Comparison of ENCODE assay signal across 9 mouse cellular contexts in genomic region chr14:55271158-55271557, GRCm38 (mm10). TPM values are rescaled to one million over a fixed set of nuclear protein-coding genes. Genes with fewer than 3 reads are reported as not detected.
A peak's percentile ranks its signal among the peaks of the same experiment; 100 is the strongest.
DNase-seq lines count a peak whose midpoint lies in the region; ATAC-seq and TF ChIP-seq lines count a peak whose summit lies in the region.
"Had no signal": no experiment of that assay in that cellular context is flagged by ENCODE, and none has a peak within 500 bp of the region (broad histone marks: within the 10 kb centered on the region; RNA-seq: fewer than 3 reads in every experiment).

No protein-coding gene starts in this region.

- no peak overlapping the region for H3K4me3 ChIP-seq in limb, embryonic 11.5 days (ENCODE audit: low read depth, low read length)
- H3K4me3 ChIP-seq in limb, embryonic 10.5 days: no peak overlapping the region
- no peak overlapping the region for H3K4me3 ChIP-seq in kidney, embryonic 16.5 days (ENCODE audit: low read length)
- H3K4me3 ChIP-seq in limb, embryonic 14.5 days (replicated peaks; ENCODE audit: low read length): no peak overlapping the region
- H3K4me3 ChIP-seq: embryonic facial prominence, embryonic 12.5 days had no signal

- H3K27ac ChIP-seq in limb, embryonic 11.5 days (replicated peaks; ENCODE audit: low read depth, low read length): no peak overlapping the region
- H3K27ac ChIP-seq in limb, embryonic 10.5 days: no peak overlapping the region
- no peak overlapping the region for H3K27ac ChIP-seq in kidney, embryonic 16.5 days (ENCODE audit: low read length)
- no peak overlapping the region for H3K27ac ChIP-seq in limb, embryonic 14.5 days (replicated peaks; ENCODE audit: low read depth, low read length)
- H3K27ac ChIP-seq: embryonic facial prominence, embryonic 12.5 days; macrophage had no signal

- WGBS in limb, embryonic 11.5 days: 70% methylated on average over 3 of the region's 3 CpGs
- 67% methylated on average over 3 of the region's 3 CpGs for WGBS in limb, embryonic 10.5 days
- 46% methylated on average over 3 of the region's 3 CpGs for WGBS in kidney, embryonic 16.5 days
- WGBS in limb, embryonic 14.5 days: 65% methylated on average over 3 of the region's 3 CpGs

- no peaks in the 10 kb centered on the region for H3K4me1 ChIP-seq in limb, embryonic 11.5 days (ENCODE audit: control insufficient read depth, insufficient read depth, low read length)
- H3K4me1 ChIP-seq in limb, embryonic 10.5 days: no peaks in the 10 kb centered on the region
- no peaks in the 10 kb centered on the region for H3K4me1 ChIP-seq in kidney, embryonic 16.5 days (ENCODE audit: insufficient read depth, low read length)
- no peaks in the 10 kb centered on the region for H3K4me1 ChIP-seq in limb, embryonic 14.5 days (ENCODE audit: control insufficient read depth, insufficient read depth, low read length)
- H3K4me1 ChIP-seq: embryonic facial prominence, embryonic 12.5 days had no signal

- no peak overlapping the region for H3K4me2 ChIP-seq in limb, embryonic 11.5 days (ENCODE audit: low read depth, severe bottlenecking)
- H3K4me2 ChIP-seq in kidney, embryonic 16.5 days (replicated peaks; ENCODE audit: low read depth, low read length): no peak overlapping the region
- H3K4me2 ChIP-seq in limb, embryonic 14.5 days (replicated peaks; ENCODE audit: low read depth, low read length, severe bottlenecking): no peak overlapping the region
- H3K4me2 ChIP-seq: embryonic facial prominence, embryonic 12.5 days had no signal

- H3K9ac ChIP-seq in limb, embryonic 11.5 days (ENCODE audit: low read length): no peak overlapping the region
- H3K9ac ChIP-seq in kidney, embryonic 16.5 days (replicated peaks; ENCODE audit: low read length): no peak overlapping the region
- no peak overlapping the region for H3K9ac ChIP-seq in limb, embryonic 14.5 days (ENCODE audit: low read depth, low read length, severe bottlenecking)
- H3K9ac ChIP-seq: embryonic facial prominence, embryonic 12.5 days had no signal

- H3K9me3 ChIP-seq in limb, embryonic 11.5 days (ENCODE audit: control insufficient read depth, low read length): no peaks in the 10 kb centered on the region
- H3K9me3 ChIP-seq in limb, embryonic 10.5 days (replicated peaks): no peaks in the 10 kb centered on the region
- no peaks in the 10 kb centered on the region for H3K9me3 ChIP-seq in kidney, embryonic 16.5 days (ENCODE audit: low read length)
- no peaks in the 10 kb centered on the region for H3K9me3 ChIP-seq in limb, embryonic 14.5 days (ENCODE audit: control insufficient read depth, low read length)
- H3K9me3 ChIP-seq: embryonic facial prominence, embryonic 12.5 days had no signal

- no peak for TF ChIP-seq POLR2A in limb, embryonic 14.5 days (IDR thresholded peaks at IDR 0.05; ENCODE audit: borderline replicate concordance, extremely low read depth, insufficient read depth, insufficient read length)

- no peak for ATAC-seq in limb, embryonic 11.5 days (ENCODE audit: insufficient number of reproducible peaks, low FRiP score, low TSS enrichment, low read depth)
- peak; percentile 55; the same call in 1 of the 2 replicates for ATAC-seq in common myeloid progenitor, adult 5-6 weeks (replicated peaks; ENCODE audit: low read depth, poor library complexity, severe bottlenecking)
- 0 out of 2 replicates have a peak, but pooled peaks have one; percentile 35 for ATAC-seq in kidney, embryonic 16.5 days (ENCODE audit: low FRiP score, low TSS enrichment)
- no peak for ATAC-seq in limb, embryonic 14.5 days (ENCODE audit: low FRiP score, low read depth)

- no peaks in the 10 kb centered on the region for H3K27me3 ChIP-seq in limb, embryonic 11.5 days (ENCODE audit: control insufficient read depth, insufficient read depth, low read length)
- H3K27me3 ChIP-seq in limb, embryonic 10.5 days (ENCODE audit: low read depth, poor library complexity, severe bottlenecking): no peaks in the 10 kb centered on the region
- no peaks in the 10 kb centered on the region for H3K27me3 ChIP-seq in kidney, embryonic 16.5 days (ENCODE audit: insufficient read depth, low read length)
- H3K27me3 ChIP-seq in limb, embryonic 14.5 days (ENCODE audit: control insufficient read depth, insufficient read depth, low read length): no peaks in the 10 kb centered on the region
- H3K27me3 ChIP-seq: embryonic facial prominence, embryonic 12.5 days had no signal

- DNase-seq in limb, embryonic 11.5 days (ENCODE audit: low spot score): peak; percentile 41
- no peak for DNase-seq in limb, embryonic 10.5 days (ENCODE audit: low spot score)
- peak; percentile 5 for DNase-seq in adipocyte (ENCODE audit: low spot score)
- DNase-seq in limb, embryonic 14.5 days (ENCODE audit: low spot score): peak; percentile 59
- peak; percentile 28 to 46 for DNase-seq in right cerebral cortex, postnatal 36 days (ENCODE audit: low spot score in 2 of 2)

- H3K36me3 ChIP-seq in limb, embryonic 11.5 days (ENCODE audit: control insufficient read depth, insufficient read depth, low read length): no peaks in the 10 kb centered on the region
- no peaks in the 10 kb centered on the region for H3K36me3 ChIP-seq in limb, embryonic 10.5 days
- H3K36me3 ChIP-seq in kidney, embryonic 16.5 days (ENCODE audit: insufficient read depth, low read length): no peaks in the 10 kb centered on the region
- no peaks in the 10 kb centered on the region for H3K36me3 ChIP-seq in limb, embryonic 14.5 days (ENCODE audit: control insufficient read depth, insufficient read depth, low read length)
- H3K36me3 ChIP-seq: embryonic facial prominence, embryonic 12.5 days had no signal

RNA-seq across cellular contexts. Expression of gene Dhrs2, which starts 49.4 kb away (rescaled TPM):
- not detected in 2 replicates for polyA plus RNA-seq in limb, embryonic 11.5 days (2014; fragmentation: Nextera tagmentation; extraction: Ambion mirVana)
- polyA plus RNA-seq in limb, embryonic 10.5 days (2016; fragmentation: Nextera tagmentation; extraction: Ambion mirVana): not detected in 2 replicates
- not detected in 2 replicates for total RNA-seq in common myeloid progenitor, adult 5-6 weeks (2017)
- 0.29 and 0.42 TPM in 2 replicates for polyA plus RNA-seq in kidney, embryonic 16.5 days (2015; fragmentation: Nextera tagmentation; extraction: Ambion mirVana)
- 0.34 and 0.38 TPM in 2 replicates for polyA plus RNA-seq in limb, embryonic 14.5 days (2012; rRNA removed)
- polyA plus RNA-seq in limb, embryonic 14.5 days (2014; fragmentation: Nextera tagmentation; extraction: Ambion mirVana): 0.47 TPM in 1 of 2 replicates, not detected in the other
- polyA plus RNA-seq: macrophage had no signal

Comparison
In these comparisons a context has a peak if more than half of its experiments do, and no peak if none do; other contexts are left out.
1. ATAC-seq: peak in common myeloid progenitor, adult 5-6 weeks (single experiment) and kidney, embryonic 16.5 days (single experiment); none in limb, embryonic 11.5 days (single experiment) and limb, embryonic 14.5 days (single experiment).